Mouse (Mus musculus): ENCODE results near the gene Gm10282. TPM values are rescaled to one million over a fixed set of nuclear protein-coding genes. Genes with fewer than 3 reads are reported as not detected.
A peak's percentile ranks its signal among the peaks of the same experiment; 100 is the strongest.

Gene Gm10282
- total RNA-seq, 2 experiments from 2014 or later, result 3.9 to 6.2 TPM

GRCm38 (mm10) chr8:72267106-72267505 lies 38.0 kb downstream of the Gm10282 start:
- no peak for TF ChIP-seq CTCF (IDR thresholded peaks at IDR 0.05)
- Histone ChIP-seq H3K27ac (no peak overlapping the region), H3K4me3 (no peak overlapping the region)
- no peak for DNase-seq (ENCODE audit: extremely low spot score in 1 of 2, low spot score in 2 of 2)
- intact Hi-C loops (cut with DNase I), result no loop called here

DNA sequence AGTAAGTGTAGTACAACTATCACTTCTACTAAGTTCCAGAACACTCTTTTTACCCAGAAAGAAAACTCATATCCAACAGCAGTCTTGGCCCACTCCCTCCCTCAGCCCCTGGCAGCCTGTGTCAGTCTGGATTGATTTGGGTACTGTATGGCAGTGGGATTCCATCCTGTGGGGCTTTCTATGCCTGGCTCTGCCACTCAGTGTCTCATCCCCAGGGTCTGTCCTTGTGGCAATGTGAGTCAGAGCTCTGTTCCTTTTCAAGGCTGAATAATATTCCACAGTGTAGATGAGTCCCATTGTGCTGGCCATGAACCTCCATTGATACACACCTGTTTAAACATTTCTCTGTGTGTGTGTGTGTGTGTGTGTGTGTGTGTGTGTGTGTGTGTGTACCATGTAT lies 38.4 kb downstream of the Gm10282 start:
- no peak for TF ChIP-seq CTCF (IDR thresholded peaks at IDR 0.05)
- Histone ChIP-seq H3K4me3 (no peak overlapping the region), H3K27ac (no peak overlapping the region)
- no peak for DNase-seq (ENCODE audit: extremely low spot score in 1 of 2, low spot score in 2 of 2)
- intact Hi-C loops (cut with DNase I), result no loop called here

DNA sequence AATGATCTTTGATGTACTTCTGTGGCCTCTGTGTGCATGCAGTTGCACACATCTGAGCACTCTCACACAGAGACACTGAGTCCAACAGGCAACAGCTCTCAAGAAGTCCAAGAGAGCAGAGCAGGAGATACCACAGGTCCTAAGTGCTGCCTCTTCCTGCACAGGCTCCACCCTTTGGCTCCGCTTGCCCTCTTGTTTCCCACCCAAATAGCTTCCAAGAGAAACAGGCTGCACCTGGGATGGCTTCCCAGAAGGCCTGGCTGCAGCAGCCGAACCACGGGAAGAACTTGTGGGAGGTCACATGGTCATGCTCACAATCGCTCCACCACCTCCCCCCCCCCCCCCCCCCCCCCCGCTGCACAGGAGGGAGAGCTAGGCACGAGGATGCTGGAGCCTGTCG lies 39.7 kb downstream of the Gm10282 start:
- no peak for DNase-seq (ENCODE audit: extremely low spot score in 1 of 2, low spot score in 2 of 2)
- Histone ChIP-seq H3K27ac (no peak overlapping the region), H3K4me3 (no peak overlapping the region)
- TF ChIP-seq CTCF (IDR thresholded peaks at IDR 0.05), result no peak
- intact Hi-C loops (cut with DNase I), result no loop called here

DNA sequence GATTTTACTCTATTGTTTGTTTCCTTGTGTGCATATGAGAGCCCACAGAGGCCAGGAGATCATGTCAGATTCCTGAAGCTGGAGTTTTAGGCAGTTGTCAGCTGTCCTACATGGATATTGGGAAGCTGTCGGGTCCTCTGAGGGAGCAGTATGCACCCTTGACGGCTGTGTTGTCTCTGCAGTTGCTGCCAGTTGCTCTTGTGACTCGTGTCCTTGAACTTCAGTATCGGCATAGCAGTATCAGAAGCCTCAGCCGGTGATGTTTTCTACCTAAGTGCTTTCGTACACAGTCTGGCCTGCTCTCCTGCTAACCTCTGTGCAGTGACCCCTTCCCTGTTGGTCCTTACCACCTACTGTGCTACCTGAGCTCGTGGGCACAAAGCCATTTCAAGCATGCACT lies 41.6 kb downstream of the Gm10282 start:
- intact Hi-C loops (cut with DNase I), result no loop called here
- TF ChIP-seq CTCF (IDR thresholded peaks at IDR 0.05), result no peak
- no peak overlapping the region for H3K4me3 ChIP-seq
- no peak for DNase-seq (ENCODE audit: extremely low spot score in 1 of 2, low spot score in 2 of 2)
- no peak overlapping the region for H3K27ac ChIP-seq

DNA sequence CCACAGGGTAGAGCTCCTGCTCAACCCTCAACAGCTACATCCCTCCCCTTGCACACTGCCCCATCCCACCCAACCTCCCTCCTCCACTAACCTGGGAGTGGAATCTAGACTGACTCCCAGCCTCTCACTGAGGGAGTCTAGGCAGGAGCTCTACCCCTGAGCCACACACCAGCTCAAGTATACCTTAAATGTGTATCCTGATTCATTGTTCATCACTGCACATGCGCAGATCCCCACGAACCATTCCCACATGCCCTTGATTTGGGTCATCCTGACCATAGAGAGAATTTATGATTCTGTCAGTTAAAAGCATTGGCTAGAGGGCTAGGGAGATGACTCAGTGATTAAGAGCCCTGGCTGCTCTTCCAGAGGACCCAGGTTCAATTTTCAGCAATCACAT lies 42.3 kb downstream of the Gm10282 start:
- intact Hi-C loops (cut with DNase I), result no loop called here
- TF ChIP-seq CTCF (IDR thresholded peaks at IDR 0.05), result no peak

DNA sequence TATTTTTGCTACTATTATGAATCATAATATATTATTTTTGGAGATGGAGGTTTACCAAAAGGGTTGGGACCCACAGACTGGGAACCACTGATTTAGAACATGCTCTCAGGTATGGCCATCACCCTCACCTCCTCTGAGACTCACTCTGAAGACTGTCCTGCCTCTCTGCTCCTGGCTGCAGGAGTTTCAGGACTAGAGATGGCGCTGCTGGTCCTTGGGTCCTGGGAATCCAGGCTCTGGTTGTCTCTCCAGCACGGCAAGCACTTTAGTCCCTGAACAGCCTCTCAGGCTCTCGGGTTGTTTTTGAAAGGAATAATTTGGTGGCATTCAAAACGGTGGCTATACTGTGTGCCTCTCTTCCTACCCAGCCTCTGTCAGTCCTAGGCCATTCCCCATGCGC lies 43.2 kb downstream of the Gm10282 start:
- Histone ChIP-seq H3K27ac (no peak overlapping the region), H3K4me3 (no peak overlapping the region)
- intact Hi-C loops (cut with DNase I), result loop anchor here (1.0 kb wide), 1 partner anchor 104 kb away; no protein-coding TSS in a partner anchor
- no peak for DNase-seq (ENCODE audit: extremely low spot score in 1 of 2, low spot score in 2 of 2)
- peak; percentile 36 for TF ChIP-seq CTCF (IDR thresholded peaks at IDR 0.05)

More for the DNA sequence above, 42.3 kb downstream of the Gm10282 start:
- DNase-seq (ENCODE audit: extremely low spot score in 1 of 2, low spot score in 2 of 2), result no peak
- Histone ChIP-seq H3K27ac (no peak overlapping the region), H3K4me3 (no peak overlapping the region)

- intact Hi-C loops (cut with DNase I), result loop anchor here (1.0 kb wide), 1 partner anchor 105 kb away; no protein-coding TSS in a partner anchor
- Histone ChIP-seq H3K27ac (no peak overlapping the region), H3K4me3 (no peak overlapping the region)
- TF ChIP-seq CTCF (IDR thresholded peaks at IDR 0.05), result no peak
- no peak for DNase-seq (ENCODE audit: extremely low spot score in 1 of 2, low spot score in 2 of 2)
Observed at GRCm38 (mm10) chr8:72261431-72261830, 43.6 kb downstream of the Gm10282 start.

GRCm38 (mm10) chr8:72261019-72261418 lies 44.0 kb downstream of the Gm10282 start:
- DNase-seq (ENCODE audit: extremely low spot score in 1 of 2, low spot score in 2 of 2), result peak; percentile 39 to 42
- peak; percentile 69 for TF ChIP-seq CTCF (IDR thresholded peaks at IDR 0.05)
- intact Hi-C loops (cut with DNase I), result loop anchor here (1.0 kb wide), 1 partner anchor 105 kb away; no protein-coding TSS in a partner anchor
- no peak overlapping the region for H3K27ac ChIP-seq
- no peak overlapping the region for H3K4me3 ChIP-seq

DNA sequence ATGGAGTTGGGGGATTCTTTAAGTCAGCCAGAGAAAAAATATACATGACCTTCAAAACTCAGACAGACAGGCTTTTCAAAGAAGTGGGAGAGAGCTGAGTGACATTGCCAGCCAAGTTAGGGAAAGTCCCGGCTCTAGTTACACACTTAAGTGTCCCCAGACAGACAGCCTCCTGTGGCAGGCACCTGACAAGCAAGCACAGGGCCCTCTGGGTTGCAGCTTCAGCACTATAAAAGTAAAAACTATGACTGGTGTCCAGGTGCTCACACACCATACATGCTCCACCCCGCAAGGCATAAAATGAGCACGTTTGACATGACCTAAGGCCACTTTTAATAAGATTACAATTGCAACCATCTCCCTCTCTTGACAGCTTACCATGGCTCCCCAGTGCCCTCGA lies 44.5 kb downstream of the Gm10282 start:
- no peak for DNase-seq (ENCODE audit: extremely low spot score in 1 of 2, low spot score in 2 of 2)
- Histone ChIP-seq H3K4me3 (no peak overlapping the region), H3K27ac (no peak overlapping the region)
- TF ChIP-seq CTCF (IDR thresholded peaks at IDR 0.05), result no peak
- intact Hi-C loops (cut with DNase I), result no loop called here

DNA sequence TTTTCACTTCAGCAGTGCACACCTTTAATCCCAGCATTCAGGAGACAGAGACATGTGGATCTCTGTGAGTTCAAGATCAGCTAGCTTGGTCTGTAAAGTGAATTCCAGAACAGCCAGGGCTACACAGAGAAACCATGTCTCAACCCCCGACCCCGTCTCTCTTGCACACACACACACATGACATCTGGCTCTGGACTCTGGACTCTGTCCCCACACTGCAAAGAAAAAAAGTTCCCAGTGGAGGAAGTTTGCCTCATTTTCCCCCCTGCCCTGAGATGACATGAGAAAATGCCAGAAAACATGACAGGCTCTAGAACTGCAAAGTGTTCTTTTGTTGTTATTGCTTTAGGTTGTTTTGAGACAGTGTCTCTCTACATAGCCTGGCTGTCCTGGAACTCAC lies 45.2 kb downstream of the Gm10282 start:
- intact Hi-C loops (cut with DNase I), result loop anchor here (5.0 kb wide), 1 partner anchor 83 kb away; no protein-coding TSS in a partner anchor
- no peak for DNase-seq (ENCODE audit: extremely low spot score in 1 of 2, low spot score in 2 of 2)
- TF ChIP-seq CTCF (IDR thresholded peaks at IDR 0.05), result no peak
- H3K27ac ChIP-seq, result no peak overlapping the region
- no peak overlapping the region for H3K4me3 ChIP-seq

GRCm38 (mm10) chr8:72257902-72258238 lies 47.2 kb downstream of the Gm10282 start:
- Histone ChIP-seq H3K4me3 (no peak overlapping the region), H3K27ac (no peak overlapping the region)
- DNase-seq (ENCODE audit: extremely low spot score in 1 of 2, low spot score in 2 of 2), result no peak
- intact Hi-C loops (cut with DNase I), result loop anchor here (5.0 kb wide), 1 partner anchor 81 kb away; no protein-coding TSS in a partner anchor
- TF ChIP-seq CTCF (IDR thresholded peaks at IDR 0.05), result no peak

GRCm38 (mm10) chr8:72257171-72257901 lies 47.7 kb downstream of the Gm10282 start:
- no peak for DNase-seq (ENCODE audit: extremely low spot score in 1 of 2, low spot score in 2 of 2)
- peak; percentile 52 for TF ChIP-seq CTCF (IDR thresholded peaks at IDR 0.05)
- H3K27ac ChIP-seq, result no peak overlapping the region
- intact Hi-C loops (cut with DNase I), result loop anchor here (5.0 kb wide), 1 partner anchor 80 kb away; no protein-coding TSS in a partner anchor
- no peak overlapping the region for H3K4me3 ChIP-seq

Other genes with a start within 250 kb of the Gm10282 start
- not detected for gene Olfr373, start 222.1 kb downstream of the Gm10282 start, total RNA-seq (2021)
- gene Olfr374, start 198.2 kb downstream of the Gm10282 start, total RNA-seq (2021), result not detected
- gene Tpm4, start 170.3 kb downstream of the Gm10282 start, total RNA-seq (2021), result 10 to 100 TPM; 24.9 to 29.7 TPM
- 10 to 100 TPM; 32.4 to 37.9 TPM for gene Rab8a, start 144.1 kb downstream of the Gm10282 start, total RNA-seq (2021)
- gene Hsh2d, start 115.6 kb downstream of the Gm10282 start, total RNA-seq (2021), result not detected
- gene Cib3, start 92.4 kb downstream of the Gm10282 start, total RNA-seq (2021), result under 1 TPM in 1 of 2 experiments, not detected in 1; 0.33 TPM
- gene Gm11034, start 91.6 kb downstream of the Gm10282 start, total RNA-seq (2021), result not detected
- gene Fam32a, start 85.5 kb downstream of the Gm10282 start, total RNA-seq (2021), result 10 to 100 TPM; 59.0 to 60.9 TPM
- 10 to 100 TPM; 83.1 to 84.7 TPM for gene Ap1m1, start 65.2 kb downstream of the Gm10282 start, total RNA-seq (2021)
- 10 to 100 TPM; 17.1 to 32.3 TPM for gene Klf2, start 13.8 kb upstream of the Gm10282 start, total RNA-seq (2021)
- gene Eps15l1, start 116.2 kb upstream of the Gm10282 start, total RNA-seq (2021), result 10 to 100 TPM; 66.4 to 73.0 TPM
- 1 to 10 TPM in 1 of 2 experiments, under 1 TPM in 1; 0.97 to 1.5 TPM for gene Calr3, start 138.6 kb upstream of the Gm10282 start, total RNA-seq (2021)
- 10 to 100 TPM; 14.8 to 15.6 TPM for gene 1700030K09Rik, start 138.6 kb upstream of the Gm10282 start, total RNA-seq (2021)
- gene Cherp, start 170.0 kb upstream of the Gm10282 start, total RNA-seq (2021), result 10 to 100 TPM; 72.7 to 74.0 TPM
- gene Slc35e1, start 187.4 kb upstream of the Gm10282 start, total RNA-seq (2021), result 10 to 100 TPM; 55.5 to 56.7 TPM
- gene Med26, start 243.0 kb upstream of the Gm10282 start, total RNA-seq (2021), result 10 to 100 TPM; 11.1 to 11.3 TPM